Mouse (Mus musculus) liver, postnatal 0 days (tissue): ENCODE results near the gene Atp1a1. TPM values are rescaled to one million over a fixed set of nuclear protein-coding genes. Genes with fewer than 3 reads are reported as not detected.

Experiments used
- ATAC-seq: fragments of 200-750 bp; cut with Nextera tagmentation; 2 replicates; pipeline ENCODE4 v1.8.0; 2017; ENCODE audit warnings: mild to moderate bottlenecking, moderate library complexity
- DNase-seq: peaks from one replicate; pipeline ENCODE4 v3.0.0-alpha.2; 2016
- H3K27ac ChIP-seq: fragments of 300-500 bp; sonication (generic); 2 replicates; pipeline ENCODE4 v1.5.1; 2014; ENCODE audit warnings: antibody characterized with exemption, moderate library complexity, mild to moderate bottlenecking, low read depth
- H3K27me3 ChIP-seq: fragments of 300-500 bp; sonication (generic); 2 replicates; pipeline ENCODE4 v1.6.1; 2014; ENCODE audit warnings: low read length, control low read depth, mixed read lengths; ENCODE audit not compliant: insufficient read depth
- H3K36me3 ChIP-seq: fragments of 300-500 bp; sonication (generic); replicated peaks from 2 replicates; pipeline ENCODE4 v1.6.1; 2014; ENCODE audit warnings: mild to moderate bottlenecking, control low read depth, low read length, moderate library complexity, mixed read lengths; ENCODE audit not compliant: insufficient read depth
- H3K4me1 ChIP-seq: fragments of 300-500 bp; sonication (generic); 2 replicates; pipeline ENCODE4 v1.6.1; 2014; ENCODE audit warnings: antibody characterized with exemption, mild to moderate bottlenecking, control low read depth; ENCODE audit not compliant: insufficient read depth
- H3K4me2 ChIP-seq: fragments of 300-500 bp; sonication (generic); 2 replicates; pipeline ENCODE4 v1.6.1; 2014; ENCODE audit warnings: low read depth, mild to moderate bottlenecking, low read length, moderate library complexity, mixed read lengths
- H3K4me3 ChIP-seq: fragments of 300-500 bp; sonication (generic); 2 replicates; pipeline ENCODE4 v1.5.1; 2014; ENCODE audit warnings: low read depth, low read length
- H3K9ac ChIP-seq: fragments of 300-500 bp; sonication (generic); replicated peaks from 2 replicates; pipeline ENCODE4 v1.6.1; 2014; ENCODE audit warnings: mild to moderate bottlenecking, moderate library complexity
- H3K9me3 ChIP-seq: fragments of 300-500 bp; sonication (generic); 2 replicates; pipeline ENCODE4 v1.6.1; 2016; ENCODE audit warnings: mild to moderate bottlenecking, control low read depth, low read length, mixed read lengths
- CTCF ChIP-seq: sonication (generic); IDR thresholded peaks from 2 replicates; pipeline ENCODE4 v1.5.1; 2016; ENCODE audit warnings: antibody characterized with exemption, low read depth
- EP300 ChIP-seq: IDR thresholded peaks from 2 replicates; pipeline ENCODE4 v1.6.1; 2016; ENCODE audit warnings: antibody characterized with exemption, low read depth, mild to moderate bottlenecking
- WGBS: fragments of 180-500 bp; shearing (Covaris S2); extraction: QIAGEN DNeasy Blood & Tissue Kit; methylation state at CpG from one replicate; pipeline ENCODE4 v1.1.7; 2014; ENCODE audit not compliant: insufficient replicate concordance; 5-methylcytosine and 5-hydroxymethylcytosine counted together
- polyA plus RNA-seq: library from polyadenylated mRNA; unstranded; fragments of >200 nt; fragmentation: Nextera tagmentation; extraction: Ambion mirVana; gene quantifications from 2 replicates; pipeline ENCODE4 v1.2.1, GENCODE M21; 2015

Atp1a1 gene
- polyA plus RNA-seq, 1 experiment from 2014 or later, result 39.3 TPM

DNA sequence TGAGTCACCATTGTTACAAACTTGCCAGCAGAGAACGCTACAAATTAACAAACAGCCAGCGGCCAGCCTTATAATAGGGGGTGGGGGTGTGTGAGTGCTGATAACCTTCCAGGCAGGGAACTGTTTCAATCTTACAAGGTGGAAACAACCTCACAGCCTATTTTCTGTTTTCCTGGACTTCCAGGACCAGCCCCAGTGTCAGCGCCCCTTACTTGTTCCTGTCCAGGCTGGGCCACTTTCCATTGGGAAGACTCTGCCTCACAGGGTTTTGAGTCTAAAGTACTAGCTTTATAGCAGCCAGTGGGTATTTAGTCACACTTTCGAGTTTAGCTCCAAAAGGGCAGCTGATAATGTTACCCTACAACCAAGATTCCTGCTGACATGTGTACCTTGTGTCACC lies 2.8 kb downstream of the Atp1a1 start:
- H3K36me3 ChIP-seq, result no peaks in the 10 kb centered on the region
- H3K4me2 ChIP-seq, result peak overlapping the region; percentile 38
- no peaks in the 10 kb centered on the region for H3K9me3 ChIP-seq
- no peak overlapping the region for H3K4me3 ChIP-seq
- H3K4me1 ChIP-seq, result peaks cover 63% of the 10 kb centered on the region
- H3K27ac ChIP-seq, result peak overlapping the region; percentile 4
- TF ChIP-seq EP300 (no peak), CTCF (no peak)
- WGBS, result 53% methylated on average over 4 of the region's 4 CpGs
- 0 out of 2 replicates have a peak, but pooled peaks cover 6% of the 10 kb centered on the region for H3K27me3 ChIP-seq
- H3K9ac ChIP-seq, result no peak overlapping the region
- DNase-seq, result no peak
- ATAC-seq, result no peak

GRCm38 (mm10) chr3:101601003-101601525 lies 3.4 kb downstream of the Atp1a1 start:
- Histone ChIP-seq H3K27ac (peak overlapping the region; percentile 64; the same call in 1 of the 2 replicates), H3K36me3 (no peaks in the 10 kb centered on the region), H3K4me2 (peak overlapping the region; percentile 26; the same call in 1 of the 2 replicates), H3K4me3 (no peak overlapping the region), H3K27me3 (0 out of 2 replicates have a peak, but pooled peaks cover 6% of the 10 kb centered on the region), H3K9ac (0 out of 2 replicates have a peak overlapping the region, but pooled peaks have one; percentile 7), H3K4me1 (peaks cover 69% of the 10 kb centered on the region), H3K9me3 (no peaks in the 10 kb centered on the region)
- no peak for TF ChIP-seq EP300
- DNase-seq, result no peak
- no peak for ATAC-seq
- 77% methylated on average over 8 of the region's 8 CpGs for WGBS

GRCm38 (mm10) chr3:101599920-101600741 lies 4.4 kb downstream of the Atp1a1 start:
- H3K4me1 ChIP-seq, result peaks cover 69% of the 10 kb centered on the region
- peaks cover under 1% of the 10 kb centered on the region; the same call in 1 of the 2 replicates for H3K36me3 ChIP-seq
- no peaks in the 10 kb centered on the region for H3K9me3 ChIP-seq
- ATAC-seq (no peak), DNase-seq (no peak)
- H3K27ac ChIP-seq, result peak overlapping the region; percentile 64
- TF ChIP-seq EP300 (no peak; the same call in 1 of the 2 replicates), CTCF (no peak)
- H3K4me3 ChIP-seq, result no peak overlapping the region
- H3K27me3 ChIP-seq, result 0 out of 2 replicates have a peak, but pooled peaks cover 3% of the 10 kb centered on the region
- 23% methylated on average over 4 of the region's 4 CpGs for WGBS
- no peak overlapping the region for H3K9ac ChIP-seq
- H3K4me2 ChIP-seq, result peak overlapping the region; percentile 26; the same call in 1 of the 2 replicates

DNA sequence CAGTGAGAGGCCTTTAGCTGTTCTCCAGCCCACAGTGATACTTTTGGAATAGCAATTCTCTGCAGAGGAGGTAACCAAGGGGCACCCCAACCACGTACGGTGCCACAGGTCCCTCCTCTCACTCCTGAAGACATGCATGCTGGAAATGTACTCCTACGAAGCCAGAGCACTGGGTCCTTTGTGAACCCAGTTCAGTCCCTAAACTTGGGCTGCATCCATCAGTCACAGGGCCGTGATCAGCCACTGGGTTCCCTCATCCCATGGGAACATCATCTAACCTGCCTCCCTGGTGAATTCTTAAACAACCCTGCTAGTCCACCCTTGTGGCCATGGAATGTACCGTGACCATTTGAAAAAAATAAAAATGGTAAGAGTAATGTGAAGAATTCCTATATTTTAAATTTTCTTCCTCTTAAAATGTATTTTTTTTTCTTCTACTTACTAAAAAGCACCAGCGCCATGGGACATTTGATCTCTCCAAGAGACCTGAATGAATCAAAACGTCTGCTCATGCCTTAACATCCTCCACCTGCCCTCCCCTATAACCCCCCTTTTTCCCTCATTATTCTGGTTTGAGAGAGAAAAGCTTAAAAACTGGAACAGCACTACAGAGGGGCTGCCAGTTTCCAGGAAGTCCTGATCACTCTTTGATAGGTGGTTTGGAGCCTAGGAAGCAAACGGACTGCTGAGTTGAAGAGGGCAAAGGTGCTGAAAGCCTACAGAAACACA lies 5.1 kb downstream of the Atp1a1 start:
- no peak overlapping the region for H3K4me2 ChIP-seq
- H3K4me3 ChIP-seq, result no peak overlapping the region
- ATAC-seq (no peak), DNase-seq (no peak)
- WGBS, result 76% methylated on average over 8 of the region's 8 CpGs
- H3K27ac ChIP-seq, result peak overlapping the region; percentile 36; the same call in 1 of the 2 replicates
- TF ChIP-seq CTCF, result no peak
- no peak for TF ChIP-seq EP300
- H3K36me3 ChIP-seq, result peaks cover 8% of the 10 kb centered on the region
- H3K27me3 ChIP-seq, result no peaks in the 10 kb centered on the region
- no peak overlapping the region for H3K9ac ChIP-seq
- H3K9me3 ChIP-seq, result no peaks in the 10 kb centered on the region
- peaks cover 64% of the 10 kb centered on the region for H3K4me1 ChIP-seq

DNA sequence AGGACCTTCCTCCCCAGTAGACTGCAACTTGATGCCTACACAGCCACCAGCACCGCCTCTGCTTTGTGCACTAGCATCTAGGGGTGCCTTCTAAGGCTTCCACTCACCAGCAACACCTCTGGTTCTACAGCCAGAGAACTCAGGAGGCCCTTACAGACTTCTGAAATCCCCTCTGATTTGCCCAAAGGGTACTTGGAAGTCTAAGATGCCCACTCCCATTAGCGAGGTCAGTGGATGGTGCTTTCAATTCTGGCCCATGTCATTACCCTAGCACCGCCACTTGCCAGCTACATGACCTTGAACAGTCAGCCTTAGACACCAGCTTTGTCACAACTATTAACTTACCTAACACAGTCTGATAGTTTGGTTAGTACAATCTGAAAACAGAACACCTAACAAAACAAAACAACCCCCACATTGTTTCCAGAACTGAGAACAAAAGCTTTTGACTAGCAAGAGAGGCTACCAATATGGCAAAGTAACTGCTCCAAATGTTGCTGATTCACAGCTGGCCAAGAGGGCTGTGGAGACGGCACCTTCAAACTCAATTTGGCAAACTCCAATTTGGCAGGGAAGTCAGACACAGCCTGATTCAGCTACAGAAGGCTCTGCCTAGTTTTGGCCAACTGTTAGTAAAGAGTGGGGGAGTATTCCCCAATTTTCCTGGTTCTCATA lies 6.1 kb downstream of the Atp1a1 start:
- TF ChIP-seq EP300 (no peak), CTCF (no peak)
- WGBS, result 81% methylated on average over 4 of the region's 4 CpGs
- Histone ChIP-seq H3K9me3 (no peaks in the 10 kb centered on the region), H3K4me3 (no peak overlapping the region), H3K27me3 (no peaks in the 10 kb centered on the region), H3K4me2 (no peak overlapping the region), H3K36me3 (peaks cover 18% of the 10 kb centered on the region), H3K4me1 (peaks cover 64% of the 10 kb centered on the region), H3K27ac (no peak overlapping the region), H3K9ac (no peak overlapping the region)
- no peak for ATAC-seq
- no peak for DNase-seq
